Mouse (Mus musculus): ENCODE results near the gene Rassf3. TPM values are rescaled to one million over a fixed set of nuclear protein-coding genes. Genes with fewer than 3 reads are reported as not detected.

The Rassf3 gene
- total and polyA plus RNA-seq, 3 experiments, result 4.0 to 9.0 (median 7.3) TPM

- Histone ChIP-seq H3K4me3 (replicated peaks in 1 of 3; ENCODE audit: low read depth in 2 of 3, low read length in 2 of 3, poor library complexity in 1 of 3) (no peak overlapping the region), H3K36me3 (replicated peaks in 1 of 2; ENCODE audit: control insufficient read depth in 1 of 2, insufficient read depth in 1 of 2, low read length in 1 of 2) (peaks cover 4 to 8% of the 10 kb centered on the region in 2 experiments), H3K9ac (ENCODE audit: insufficient read depth, low read depth) (no peak overlapping the region), H3K4me2 (ENCODE audit: insufficient read depth, low read depth, poor library complexity, severe bottlenecking) (no peak overlapping the region), H3K4me1 (ENCODE audit: control insufficient read depth in 1 of 2, insufficient read depth in 2 of 2) (peaks cover 13 to 54% of the 10 kb centered on the region in 2 experiments), H3K27me3 (replicated peaks) (no peaks in the 10 kb centered on the region), H3K79me2 (replicated peaks; ENCODE audit: control insufficient read depth, extremely low read depth, insufficient read depth, poor library complexity, severe bottlenecking) (peaks cover 11% of the 10 kb centered on the region), H3K9me3 (replicated peaks; ENCODE audit: low read length) (no peaks in the 10 kb centered on the region), H3K27ac (ENCODE audit: insufficient read depth, low read depth) (no peak overlapping the region)
- dilution Hi-C loops (cut with MboI; ENCODE audit: extremely low pct_ligation_motif_present, extremely low pct_unique_long_range_greater_than_20kb, low sequenced_read_pairs) (no loop called here), in situ Hi-C loops (cut with MboI; ENCODE audit: low pct_ligation_motif_present, low pct_unique_long_range_greater_than_20kb, low sequenced_read_pairs) (no loop called here)
- no peak for DNase-seq (ENCODE audit: extremely low read depth)
- no peak for TF ChIP-seq ZKSCAN1 (IDR thresholded peaks at IDR 0.05; ENCODE audit: borderline replicate concordance, low read depth, low read length)
- no peak for TF ChIP-seq TBP (conservative IDR thresholded peaks at IDR 0.05; ENCODE audit: low read depth, low read length)
- TF ChIP-seq E2F4 (IDR thresholded peaks at IDR 0.05; ENCODE audit: insufficient replicate concordance, low read depth, low read length), result no peak
- no peak for TF ChIP-seq NRF1 (IDR thresholded peaks at IDR 0.05; ENCODE audit: low read depth, low read length)
- TF ChIP-seq MEF2A (IDR thresholded peaks at IDR 0.05; ENCODE audit: borderline replicate concordance, low read depth, low read length), result no peak
- no peak for TF ChIP-seq POLR2AphosphoS2 (IDR thresholded peaks at IDR 0.05; ENCODE audit: low read depth, low read length)
- no peak for TF ChIP-seq ZNF384 (IDR thresholded peaks at IDR 0.05; ENCODE audit: low read depth, low read length)
- no peak for TF ChIP-seq RCOR1 (conservative IDR thresholded peaks at IDR 0.05; ENCODE audit: low read depth, low read length)
- no peak for TF ChIP-seq MAZ (IDR thresholded peaks at IDR 0.05; ENCODE audit: low read depth, low read length)
- no peak for TF ChIP-seq MAX (IDR thresholded peaks at IDR 0.05; ENCODE audit: low read length)
- no peak for TF ChIP-seq NELFE (IDR thresholded peaks at IDR 0.05; ENCODE audit: low read depth, low read length)
- TF ChIP-seq MYC (IDR thresholded peaks at IDR 0.05; ENCODE audit: low read depth, low read length), result no peak
- no peak for TF ChIP-seq IRF4 (IDR thresholded peaks at IDR 0.05; ENCODE audit: low read depth, low read length)
- no peak for TF ChIP-seq GABPA (IDR thresholded peaks at IDR 0.05; ENCODE audit: insufficient replicate concordance, low read depth, low read length)
Measured at GRCm38 (mm10) chr10:121467792-121468191, 8.4 kb downstream of the Rassf3 start.

GRCm38 (mm10) chr10:121467016-121467415, 9.1 kb downstream of the Rassf3 start:
- no peak for DNase-seq (ENCODE audit: extremely low read depth)
- TF ChIP-seq UBTF (IDR thresholded peaks at IDR 0.05; ENCODE audit: low read depth, low read length), result no peak
- TF ChIP-seq NRF1 (IDR thresholded peaks at IDR 0.05; ENCODE audit: low read depth, low read length), result no peak
- no peak for TF ChIP-seq ELF1 (IDR thresholded peaks at IDR 0.05; ENCODE audit: low read depth, low read length)
- no peak for TF ChIP-seq SMC3 (IDR thresholded peaks at IDR 0.05; ENCODE audit: low read depth, low read length)
- no peak for TF ChIP-seq NELFE (IDR thresholded peaks at IDR 0.05; ENCODE audit: low read depth, low read length)
- no peak for TF ChIP-seq MAX (IDR thresholded peaks at IDR 0.05; ENCODE audit: low read length)
- no peak for TF ChIP-seq ETS1 (conservative IDR thresholded peaks at IDR 0.05; ENCODE audit: low read depth, low read length)
- TF ChIP-seq SIN3A (IDR thresholded peaks at IDR 0.05; ENCODE audit: low read length), result no peak
- no peak for TF ChIP-seq RAD21 (IDR thresholded peaks at IDR 0.05; ENCODE audit: low read depth, low read length)
- no peak for TF ChIP-seq ZC3H11A (IDR thresholded peaks at IDR 0.05; ENCODE audit: low read depth, low read length)
- no peak for TF ChIP-seq E2F4 (IDR thresholded peaks at IDR 0.05; ENCODE audit: insufficient replicate concordance, low read depth, low read length)
- no peak for TF ChIP-seq ZMIZ1 (IDR thresholded peaks at IDR 0.05; ENCODE audit: low read depth, low read length)
- TF ChIP-seq MEF2A (IDR thresholded peaks at IDR 0.05; ENCODE audit: borderline replicate concordance, low read depth, low read length), result no peak
- no peak for TF ChIP-seq CHD2 (IDR thresholded peaks at IDR 0.05; ENCODE audit: low read length)
- TF ChIP-seq BHLHE40 (IDR thresholded peaks at IDR 0.05; ENCODE audit: low read depth, low read length), result no peak
- Histone ChIP-seq H3K4me2 (ENCODE audit: insufficient read depth, low read depth, poor library complexity, severe bottlenecking) (no peak overlapping the region), H3K9ac (ENCODE audit: insufficient read depth, low read depth) (no peak overlapping the region), H3K4me1 (ENCODE audit: control insufficient read depth in 1 of 2, insufficient read depth in 2 of 2) (peaks cover 10 to 54% of the 10 kb centered on the region in 2 experiments), H3K27me3 (replicated peaks) (no peaks in the 10 kb centered on the region), H3K4me3 (replicated peaks in 1 of 3; ENCODE audit: low read depth in 2 of 3, low read length in 2 of 3, poor library complexity in 1 of 3) (no peak overlapping the region), H3K79me2 (replicated peaks; ENCODE audit: control insufficient read depth, extremely low read depth, insufficient read depth, poor library complexity, severe bottlenecking) (peaks cover 6% of the 10 kb centered on the region), H3K36me3 (replicated peaks in 1 of 2; ENCODE audit: control insufficient read depth in 1 of 2, insufficient read depth in 1 of 2, low read length in 1 of 2) (peaks cover 8 to 15% of the 10 kb centered on the region in 2 experiments), H3K9me3 (replicated peaks; ENCODE audit: low read length) (no peaks in the 10 kb centered on the region), H3K27ac (ENCODE audit: insufficient read depth, low read depth) (no peak overlapping the region)
- dilution Hi-C loops (cut with MboI; ENCODE audit: extremely low pct_ligation_motif_present, extremely low pct_unique_long_range_greater_than_20kb, low sequenced_read_pairs) (no loop called here), in situ Hi-C loops (cut with MboI; ENCODE audit: low pct_ligation_motif_present, low pct_unique_long_range_greater_than_20kb, low sequenced_read_pairs) (no loop called here)

Data from CH12.LX (cell line).